Mouse (Mus musculus) v-Abl transformed pro-B cells (cell line): Measurements from ENCODE around the gene Bcl2l2.

Source experiments
- in situ Hi-C, 2 experiments: fragments of 400-800 bp; cut with MboI; formaldehyde crosslinking; loops; one replicate each; pipeline ENCODE4 v1.15.1; 2025; ENCODE audit not compliant: unreplicated experiment in 2 of 2

Bcl2l2 gene

GRCm38 (mm10) chr14:54883154-54884021 lies at the start of gene Bcl2l2, which contains the start of gene Gm20521:
TSS of gene Bcl2l2 (plus strand) at chr14:54883377.
TSS of gene Gm20521 (plus strand) at chr14:54883441.
- in situ Hi-C loops, result no loop called here

- in situ Hi-C loops, result loop anchor here (5.0 to 25.0 kb wide), 5 partner anchors 94 to 594 kb away; partner anchors contain the start of gene Cmtm5 (in 1 of the 2)
Observed at GRCm38 (mm10) chr14:54843461-54843860, 39.7 kb upstream of the Bcl2l2 start.

- in situ Hi-C loops, result loop anchor here in 1 of 2 experiments (10.0 kb wide), 1 partner anchor 141 kb away; the partner anchor contains the start of gene Cebpe
Observed at GRCm38 (mm10) chr14:54855726-54856125, 27.5 kb upstream of the Bcl2l2 start.

- in situ Hi-C loops, result loop anchor here in 1 of 2 experiments (10.0 kb wide), 1 partner anchor 142 kb away; the partner anchor contains the start of gene Cebpe
Observed at GRCm38 (mm10) chr14:54856703-54857102, 26.5 kb upstream of the Bcl2l2 start.

- in situ Hi-C loops, result loop anchor here in 1 of 2 experiments (10.0 kb wide), 1 partner anchor 143 kb away; the partner anchor contains the start of gene Cebpe
Observed at GRCm38 (mm10) chr14:54857891-54858290, 25.3 kb upstream of the Bcl2l2 start.

GRCm38 (mm10) chr14:54860511-54860910 lies 22.7 kb upstream of the Bcl2l2 start:
- in situ Hi-C loops, result no loop called here

GRCm38 (mm10) chr14:54863501-54864312 lies 19.5 kb upstream of the Bcl2l2 start:
- in situ Hi-C loops, result no loop called here

- in situ Hi-C loops, result no loop called here
Observed at GRCm38 (mm10) chr14:54864313-54865036, 18.7 kb upstream of the Bcl2l2 start.

GRCm38 (mm10) chr14:54865626-54866025 lies 17.6 kb upstream of the Bcl2l2 start:
- in situ Hi-C loops, result no loop called here

GRCm38 (mm10) chr14:54866268-54866667 lies 16.9 kb upstream of the Bcl2l2 start:
- in situ Hi-C loops, result no loop called here

- in situ Hi-C loops, result no loop called here
Observed at GRCm38 (mm10) chr14:54866936-54867335, 16.2 kb upstream of the Bcl2l2 start.

GRCm38 (mm10) chr14:54868026-54868425 lies 15.2 kb upstream of the Bcl2l2 start:
- in situ Hi-C loops, result no loop called here

- in situ Hi-C loops, result no loop called here
Observed at GRCm38 (mm10) chr14:54870861-54871260, 12.3 kb upstream of the Bcl2l2 start, which contains the start of gene Homez. TSS of gene Homez (minus strand) at chr14:54870961.

GRCm38 (mm10) chr14:54874165-54874564 lies 9.0 kb upstream of the Bcl2l2 start:
- in situ Hi-C loops, result no loop called here

- in situ Hi-C loops, result no loop called here
Observed at GRCm38 (mm10) chr14:54875844-54876538, 7.2 kb upstream of the Bcl2l2 start.

GRCm38 (mm10) chr14:54876539-54877047 lies 6.6 kb upstream of the Bcl2l2 start:
- in situ Hi-C loops, result no loop called here

- in situ Hi-C loops, result no loop called here
Observed at GRCm38 (mm10) chr14:54877048-54877715, 6.0 kb upstream of the Bcl2l2 start, which contains the start of gene Ppp1r3e. TSS of gene Ppp1r3e (minus strand) at chr14:54877550.

GRCm38 (mm10) chr14:54884022-54884712 lies 990 bp downstream of the Bcl2l2 start:
- in situ Hi-C loops, result no loop called here
